Mouse (Mus musculus): ENCODE results near the gene Zfp740. TPM values are rescaled to one million over a fixed set of nuclear protein-coding genes. Genes with fewer than 3 reads are reported as not detected.

Zfp740 gene
- polyA plus RNA-seq, 1 experiment from 2014 or later: 96.4 TPM

- no peak for DNase-seq (ENCODE audit: low read depth, low spot score)
- H3K27me3 ChIP-seq: no peaks in the 10 kb centered on the region
- in situ Hi-C loops (cut with MboI; ENCODE audit: low pct_unique_long_range_greater_than_20kb): no loop called here
- CTCF ChIA-PET: interaction anchor here (1.0 to 11.5 kb wide), 4 partner anchors 11 to 28 kb away, joined by 3 to 59 read pairs (median 8); no protein-coding TSS in a partner anchor
- TF ChIP-seq CTCF (IDR thresholded peaks at IDR 0.05): no peak
- POLR2A ChIA-PET: no interaction called here
- ATAC-seq: no peak
These were observed 2.7 kb downstream of the Zfp740 start for GRCm38 (mm10) chr15:102205779-102206178.

GRCm38 (mm10) chr15:102207351-102207750 lies 4.3 kb downstream of the Zfp740 start:
- ATAC-seq (peak; percentile 59), DNase-seq (ENCODE audit: low read depth, low spot score) (no peak)
- TF ChIP-seq CTCF (IDR thresholded peaks at IDR 0.05): no peak
- CTCF ChIA-PET: interaction anchor here (0.9 to 11.5 kb wide), 5 partner anchors 15 to 40 kb away, joined by 3 to 59 read pairs (median 3); no protein-coding TSS in a partner anchor
- H3K27me3 ChIP-seq: no peaks in the 10 kb centered on the region
- POLR2A ChIA-PET: interaction anchor here (0.9 to 1.1 kb wide), 3 partner anchors 14 to 96 kb away, joined by 4 to 5 read pairs (median 4); no protein-coding TSS in a partner anchor
- in situ Hi-C loops (cut with MboI; ENCODE audit: low pct_unique_long_range_greater_than_20kb): no loop called here

- ChIA-PET POLR2A (interaction anchor here (0.9 kb wide), 1 partner anchor 96 kb away, joined by 4 read pairs; no protein-coding TSS in a partner anchor), CTCF (interaction anchor here (11.5 kb wide), 1 partner anchor 17 kb away, joined by 59 read pairs; no protein-coding TSS in a partner anchor)
- no peak for TF ChIP-seq CTCF (IDR thresholded peaks at IDR 0.05)
- in situ Hi-C loops (cut with MboI; ENCODE audit: low pct_unique_long_range_greater_than_20kb): no loop called here
- no peak for DNase-seq (ENCODE audit: low read depth, low spot score)
- no peaks in the 10 kb centered on the region for H3K27me3 ChIP-seq
- no peak for ATAC-seq
These were observed 5.1 kb downstream of the Zfp740 start for GRCm38 (mm10) chr15:102208092-102208561.

- DNase-seq (ENCODE audit: low read depth, low spot score): no peak
- no peak for ATAC-seq
- ChIA-PET POLR2A (no interaction called here), CTCF (interaction anchor here (1.3 to 11.5 kb wide), 2 partner anchors 16 to 64 kb away, joined by 3 to 59 read pairs; no protein-coding TSS in a partner anchor)
- in situ Hi-C loops (cut with MboI; ENCODE audit: low pct_unique_long_range_greater_than_20kb): no loop called here
- TF ChIP-seq CTCF (IDR thresholded peaks at IDR 0.05): no peak
- H3K27me3 ChIP-seq: no peaks in the 10 kb centered on the region
These were observed 6.1 kb downstream of the Zfp740 start for GRCm38 (mm10) chr15:102209114-102209513.

GRCm38 (mm10) chr15:102210816-102211215 lies 7.8 kb downstream of the Zfp740 start:
- DNase-seq (ENCODE audit: low read depth, low spot score) (no peak), ATAC-seq (no peak)
- in situ Hi-C loops (cut with MboI; ENCODE audit: low pct_unique_long_range_greater_than_20kb): no loop called here
- no peak for TF ChIP-seq CTCF (IDR thresholded peaks at IDR 0.05)
- CTCF ChIA-PET: interaction anchor here (0.8 to 11.5 kb wide), 3 partner anchors 14 to 30 kb away, joined by 3 to 59 read pairs (median 3); no protein-coding TSS in a partner anchor
- no peaks in the 10 kb centered on the region for H3K27me3 ChIP-seq
- POLR2A ChIA-PET: no interaction called here

GRCm38 (mm10) chr15:102211895-102212294 lies 8.8 kb downstream of the Zfp740 start:
- in situ Hi-C loops (cut with MboI; ENCODE audit: low pct_unique_long_range_greater_than_20kb): no loop called here
- POLR2A ChIA-PET: interaction anchor here (1.5 kb wide), 1 partner anchor 12 kb away, joined by 4 read pairs; no protein-coding TSS in a partner anchor

GRCm38 (mm10) chr15:102214132-102214531 lies 11.1 kb downstream of the Zfp740 start:
- in situ Hi-C loops (cut with MboI; ENCODE audit: low pct_unique_long_range_greater_than_20kb): no loop called here
- no peak for TF ChIP-seq CTCF (IDR thresholded peaks at IDR 0.05)
- no peaks in the 10 kb centered on the region for H3K27me3 ChIP-seq
- DNase-seq (ENCODE audit: low read depth, low spot score): no peak
- CTCF ChIA-PET: no interaction called here
- POLR2A ChIA-PET: no interaction called here
- ATAC-seq: no peak

More at GRCm38 (mm10) chr15:102211895-102212294, 8.8 kb downstream of the Zfp740 start:
- no peak for DNase-seq (ENCODE audit: low read depth, low spot score)
- CTCF ChIA-PET: interaction anchor here (1.1 kb wide), 1 partner anchor 12 kb away, joined by 3 read pairs; no protein-coding TSS in a partner anchor
- no peak for TF ChIP-seq CTCF (IDR thresholded peaks at IDR 0.05)
- H3K27me3 ChIP-seq: no peaks in the 10 kb centered on the region
- ATAC-seq: no peak

- no peaks in the 10 kb centered on the region for H3K27me3 ChIP-seq
- POLR2A ChIA-PET: interaction anchor here (0.6 to 2.4 kb wide), 3 partner anchors 9 to 1074 kb away, joined by 3 to 6 read pairs (median 5); no protein-coding TSS in a partner anchor
- DNase-seq (ENCODE audit: low read depth, low spot score) (no peak), ATAC-seq (no peak)
- CTCF ChIA-PET: interaction anchor here (1.0 kb wide), 1 partner anchor 9 kb away, joined by 3 read pairs; no protein-coding TSS in a partner anchor
- in situ Hi-C loops (cut with MboI; ENCODE audit: low pct_unique_long_range_greater_than_20kb): no loop called here
- TF ChIP-seq CTCF (IDR thresholded peaks at IDR 0.05): no peak
These were observed 12.6 kb downstream of the Zfp740 start for GRCm38 (mm10) chr15:102215624-102216023.

- ChIA-PET CTCF (interaction anchor here (0.7 to 1.5 kb wide), 2 partner anchors 11 to 39 kb away, joined by 3 read pairs; no protein-coding TSS in a partner anchor), POLR2A (interaction anchor here (0.8 to 2.4 kb wide), 3 partner anchors 8 to 36 kb away, joined by 4 to 6 read pairs (median 5); no protein-coding TSS in a partner anchor)
- DNase-seq (ENCODE audit: low read depth, low spot score) (no peak), ATAC-seq (no peak)
- no peak for TF ChIP-seq CTCF (IDR thresholded peaks at IDR 0.05)
- in situ Hi-C loops (cut with MboI; ENCODE audit: low pct_unique_long_range_greater_than_20kb): no loop called here
- no peaks in the 10 kb centered on the region for H3K27me3 ChIP-seq
These were observed 13.6 kb downstream of the Zfp740 start for GRCm38 (mm10) chr15:102216459-102217228.

GRCm38 (mm10) chr15:102217325-102217724 lies 14.3 kb downstream of the Zfp740 start:
- ChIA-PET CTCF (interaction anchor here (1.5 kb wide), 1 partner anchor 39 kb away, joined by 3 read pairs; no protein-coding TSS in a partner anchor), POLR2A (interaction anchor here (1.7 to 2.4 kb wide), 2 partner anchors 26 to 37 kb away, joined by 4 to 5 read pairs; no protein-coding TSS in a partner anchor)
- in situ Hi-C loops (cut with MboI; ENCODE audit: low pct_unique_long_range_greater_than_20kb): no loop called here
- no peak for ATAC-seq
- no peak for DNase-seq (ENCODE audit: low read depth, low spot score)
- no peaks in the 10 kb centered on the region for H3K27me3 ChIP-seq
- no peak for TF ChIP-seq CTCF (IDR thresholded peaks at IDR 0.05)
